Mouse (Mus musculus): ENCODE data around the gene Cep290.

Cep290 gene

DNA sequence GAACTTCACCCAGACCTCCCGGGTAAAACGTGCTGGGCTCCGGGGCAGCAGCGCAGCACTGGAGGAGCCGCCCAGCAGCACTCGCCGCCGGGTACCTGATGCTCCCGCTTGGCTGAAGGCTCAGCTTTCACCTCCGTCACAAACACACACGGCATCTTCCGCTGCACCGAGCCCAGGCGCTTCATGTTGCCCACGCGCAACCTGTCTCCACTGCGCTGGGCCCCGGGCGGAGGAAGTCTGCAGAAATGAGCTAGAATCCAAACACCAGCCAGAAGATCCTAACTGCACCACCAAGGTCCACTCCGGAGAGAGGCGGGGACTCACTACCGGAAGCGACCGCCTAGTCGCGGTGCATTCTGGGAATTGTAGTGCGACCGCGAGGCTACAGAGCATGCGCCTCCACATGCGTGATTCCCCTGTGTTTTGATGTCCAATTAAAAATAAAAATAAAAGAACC is 101.6 kb downstream of the Cep290 start:
- DNase-seq (ENCODE audit: extremely low spot score, low read depth, low spot score), result peak; percentile 75

DNA sequence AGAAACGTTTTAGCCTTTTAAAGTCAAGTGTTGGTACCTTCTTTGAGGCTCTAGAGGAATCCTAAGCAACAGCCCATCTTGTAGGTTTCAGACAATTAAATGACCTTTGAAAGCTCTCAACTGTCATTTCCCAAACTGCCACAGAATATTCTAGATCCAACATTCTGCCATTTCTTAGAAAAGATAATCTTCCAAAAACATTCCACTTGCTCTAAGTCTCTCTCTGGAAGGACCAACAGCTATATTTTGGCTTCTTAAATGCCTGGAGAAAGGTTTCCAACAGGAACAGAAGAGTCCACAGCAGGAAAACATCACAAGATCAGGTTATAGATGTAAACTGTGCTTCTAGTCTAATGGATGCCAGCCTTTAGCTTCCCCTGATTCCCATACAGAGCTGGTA is 103.0 kb downstream of the Cep290 start, which contains the start of the genes 4930430F08Rik and 1700017N19Rik:
Gene 4930430F08Rik, minus strand, starts transcription at position 101 of the 400 bp plus-strand sequence.
Gene 1700017N19Rik, plus strand, starts transcription at position 162 of the 400 bp plus-strand sequence.
- no peak for DNase-seq (ENCODE audit: extremely low spot score, low read depth, low spot score)

DNA sequence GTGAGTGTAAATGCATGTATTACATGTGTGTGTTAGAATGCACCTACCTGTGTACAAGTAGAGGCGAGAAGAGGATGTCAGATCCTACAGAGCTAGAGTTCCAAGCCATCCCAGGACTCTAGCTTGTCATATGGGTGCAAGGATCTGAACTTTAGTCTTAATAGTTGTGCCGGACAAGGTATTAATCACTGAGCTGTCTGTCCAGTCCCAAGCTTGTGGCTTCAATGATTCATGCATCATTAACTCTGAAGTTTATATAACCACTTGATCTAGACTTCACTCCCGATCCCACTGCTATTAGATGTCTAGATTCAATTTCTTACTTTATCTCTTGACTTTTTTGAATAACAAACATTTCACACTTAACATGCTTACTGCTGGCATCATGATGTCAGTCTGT is 111.0 kb downstream of the Cep290 start:
- DNase-seq (ENCODE audit: extremely low spot score, low read depth, low spot score), result no peak

DNA sequence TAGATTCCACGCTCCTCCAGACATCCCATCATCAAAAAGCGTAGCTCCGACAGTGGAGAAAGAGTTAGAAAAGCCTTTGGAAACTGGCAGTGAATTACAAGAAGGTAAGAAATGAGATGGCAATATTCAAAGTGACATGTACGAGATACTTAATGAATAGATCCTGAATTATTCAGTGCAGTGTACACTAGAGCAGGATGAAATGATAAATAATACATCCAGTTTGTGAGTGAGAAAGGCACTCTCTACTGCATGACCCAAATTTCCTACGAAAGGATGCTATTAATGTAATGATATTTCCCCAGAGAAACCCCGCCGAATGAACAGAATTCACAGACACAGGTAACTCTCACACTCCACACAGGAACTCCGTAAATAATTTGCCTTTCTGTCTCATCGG is 116.2 kb downstream of the Cep290 start:
- no peak for DNase-seq (ENCODE audit: extremely low spot score, low read depth, low spot score)

DNA sequence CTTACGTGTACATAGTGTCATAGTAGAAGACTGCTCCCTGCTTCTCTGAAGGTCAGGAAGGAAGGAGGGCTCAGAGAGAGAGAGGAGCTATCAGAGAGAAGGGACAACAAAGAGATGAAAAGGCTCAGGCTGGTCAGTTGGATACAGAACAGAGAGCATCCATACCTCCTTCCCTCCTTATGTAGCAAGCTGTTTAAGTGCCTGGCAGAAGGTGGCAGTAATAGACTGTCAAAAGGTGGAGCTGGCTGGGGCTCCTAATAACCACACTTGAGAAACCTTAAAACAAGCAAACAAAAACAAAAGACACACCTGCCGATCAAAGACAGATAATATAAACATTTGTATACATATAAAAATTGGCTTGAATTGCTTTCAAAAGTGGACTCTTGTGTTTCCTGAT is 116.9 kb downstream of the Cep290 start:
- DNase-seq (ENCODE audit: extremely low spot score, low read depth, low spot score), result no peak

DNA sequence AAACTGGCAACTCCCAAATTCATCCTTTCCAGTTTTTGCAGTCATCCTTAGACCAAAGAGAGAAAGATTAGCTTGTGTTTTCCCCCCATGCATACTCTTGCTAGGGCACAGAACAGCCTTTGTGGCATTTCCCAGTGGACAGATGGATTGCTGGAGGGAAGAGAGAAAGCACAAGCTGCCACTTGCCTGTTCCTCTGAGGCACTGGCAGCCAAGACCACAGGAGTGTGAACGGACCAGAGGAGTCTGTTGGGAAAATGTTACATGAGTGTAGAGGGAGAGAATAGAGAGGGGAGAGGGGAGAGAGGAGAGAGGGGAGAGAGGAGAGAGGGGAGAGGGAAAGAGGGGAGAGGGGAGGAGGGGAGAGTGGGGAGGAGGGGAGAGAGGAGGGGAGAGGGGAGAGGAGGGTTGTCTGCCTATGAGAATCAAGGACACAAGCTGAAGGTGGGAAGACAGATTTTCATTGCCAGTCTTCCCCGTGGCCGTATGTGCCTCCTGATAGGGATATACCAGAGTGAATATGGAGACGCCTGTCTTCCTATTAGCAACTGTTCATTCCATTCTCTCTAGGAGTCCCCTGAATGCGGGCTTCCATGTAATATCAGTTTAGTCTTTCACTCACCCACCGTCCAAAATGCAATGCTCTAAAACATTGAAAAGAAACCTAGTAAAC is 130.0 kb downstream of the Cep290 start:
- no peak for DNase-seq (ENCODE audit: extremely low spot score, low read depth, low spot score)

DNA sequence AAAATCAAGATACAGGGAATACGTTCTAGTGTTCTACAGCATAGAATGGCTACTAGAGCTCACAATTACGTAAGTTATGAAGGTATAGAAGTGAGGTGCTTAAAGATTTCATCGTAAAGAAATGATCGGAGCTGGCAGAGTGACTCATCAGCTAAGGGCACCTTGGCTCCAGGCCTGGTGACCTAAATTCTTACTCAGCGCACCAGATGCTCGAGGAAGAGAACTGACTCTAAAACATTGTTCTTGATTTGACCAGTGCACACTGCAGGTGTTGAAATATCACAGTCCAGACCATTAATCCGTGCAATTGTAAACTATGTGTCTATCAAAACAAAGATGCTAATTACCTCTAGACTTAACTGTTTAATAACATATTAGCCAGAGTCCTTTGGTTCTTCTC is 132.1 kb downstream of the Cep290 start:
- no peak for DNase-seq (ENCODE audit: extremely low spot score, low read depth, low spot score)

DNA sequence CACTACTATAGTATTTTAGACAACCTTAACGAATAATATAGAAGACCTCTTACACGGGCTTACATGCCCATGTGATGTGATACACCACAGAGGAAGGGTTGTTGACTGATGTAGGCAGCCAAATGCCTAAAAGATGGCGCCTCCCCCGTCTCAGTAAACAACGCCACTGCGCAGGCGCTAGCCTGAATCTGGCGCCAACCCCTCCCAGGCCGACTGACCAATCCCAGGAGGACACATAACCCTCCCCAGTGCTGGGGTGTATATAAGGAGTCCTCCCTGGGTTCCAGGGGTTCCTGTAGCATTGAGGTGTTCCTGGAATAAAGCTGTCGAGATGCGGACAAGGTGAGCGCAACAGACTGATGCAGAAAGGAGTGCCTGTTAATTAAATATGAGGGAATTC is 132.7 kb downstream of the Cep290 start:
- no peak for DNase-seq (ENCODE audit: extremely low spot score, low read depth, low spot score)

DNA sequence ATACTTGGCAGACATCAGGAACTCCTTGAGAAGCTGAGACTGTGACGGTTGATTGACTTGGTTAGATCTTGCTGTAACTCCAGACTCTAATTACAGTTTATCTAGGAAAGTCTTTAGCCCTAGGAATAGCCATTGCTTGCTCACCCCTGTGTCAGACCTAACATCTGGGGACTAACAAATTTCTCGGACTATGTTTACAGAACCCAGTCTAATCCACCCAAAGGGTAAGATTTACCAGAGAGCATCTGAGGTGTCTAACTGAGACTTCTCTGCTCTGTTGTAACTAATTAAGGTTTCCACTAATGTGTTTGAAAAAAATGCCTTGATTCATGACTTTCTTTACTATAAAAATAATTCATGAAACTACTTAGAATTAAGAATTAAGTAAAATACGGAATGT is 135.1 kb downstream of the Cep290 start:
- no peak for DNase-seq (ENCODE audit: extremely low spot score, low read depth, low spot score)
